Mouse (Mus musculus) CD8-positive naive resting alpha-beta T cell, adult 57 days (primary cell): ENCODE results near the gene Ccz1. TPM values are rescaled to one million over a fixed set of nuclear protein-coding genes. Genes with fewer than 3 reads are reported as not detected.

Source experiments
- total RNA-seq: library from RNA; stranded (reverse); gene quantifications from one replicate; pipeline ENCODE4 v1.2.4, GENCODE M21; 2023

Ccz1 gene
- total RNA-seq: 68.4 TPM

DNA sequence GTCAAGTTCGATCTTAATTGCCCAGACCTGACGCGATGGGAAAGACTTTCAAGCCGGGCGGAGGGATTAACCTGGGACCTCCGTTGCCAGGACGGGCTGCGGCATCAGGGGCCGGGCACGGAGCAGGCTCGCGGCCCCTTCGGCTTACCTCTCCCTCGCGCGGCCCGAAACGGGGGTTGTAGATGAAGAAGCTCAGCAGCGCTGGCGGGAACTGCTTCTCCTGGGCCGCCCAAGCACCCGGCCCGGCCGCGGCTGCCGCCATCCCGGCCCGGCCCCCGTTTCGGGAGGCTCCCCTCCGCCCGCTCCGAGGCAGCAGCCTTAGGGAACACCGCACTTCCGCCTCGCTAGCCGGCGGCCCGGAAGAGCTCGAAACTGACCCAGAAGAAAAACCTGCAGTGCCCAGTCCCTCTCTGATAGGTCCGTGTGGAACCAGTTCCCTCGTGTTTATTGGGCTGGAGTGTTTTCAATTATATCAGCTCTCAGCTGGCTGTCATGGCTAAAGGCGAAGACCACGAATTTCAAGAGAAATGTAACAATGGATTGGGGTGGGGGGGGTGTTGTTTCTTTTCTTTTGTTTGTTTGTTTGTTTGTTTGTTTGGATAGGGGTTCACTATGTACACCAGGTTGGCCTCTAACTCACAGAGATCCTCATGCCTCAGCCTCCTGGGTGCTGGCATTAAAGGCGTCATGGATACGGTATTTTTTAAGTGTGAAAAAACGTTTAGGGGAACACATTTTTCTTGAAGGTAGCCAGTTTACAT, at the start of gene Ccz1:
TSS of gene Ccz1 (minus strand) at position 327 of the 761 bp plus-strand sequence.

DNA sequence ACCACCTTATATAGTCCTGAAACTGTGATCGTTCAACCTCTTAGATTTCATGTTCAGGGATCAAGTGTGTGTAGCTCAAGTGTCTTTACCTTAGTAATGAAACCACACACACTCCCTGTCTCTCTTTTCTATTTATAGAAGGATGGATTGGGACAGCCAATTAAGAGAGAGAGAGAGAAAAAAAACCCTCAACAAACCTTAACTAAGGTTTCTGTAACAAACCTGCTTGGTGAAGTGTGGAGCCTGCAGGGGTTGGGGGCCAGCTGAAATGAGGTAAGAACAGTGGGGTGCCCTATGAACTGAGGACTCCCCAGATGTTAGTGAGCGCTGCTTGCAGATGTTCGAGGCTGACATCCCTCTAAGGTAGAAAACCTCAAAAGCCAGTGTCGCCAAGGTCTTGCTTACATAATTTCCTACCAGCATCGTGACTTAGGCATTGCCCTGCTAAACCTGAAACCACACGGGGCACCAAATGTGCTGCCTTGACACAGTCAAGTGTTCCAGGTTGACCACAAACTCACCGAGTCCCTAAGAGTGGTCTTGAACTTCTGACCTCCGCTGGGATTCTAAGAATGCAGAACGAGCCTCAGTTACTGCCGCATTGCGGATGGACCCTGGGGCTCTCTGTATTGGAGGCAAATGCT, 12.1 kb upstream of the Ccz1 start, which contains the start of gene Ocm:
TSS of gene Ocm (minus strand) at position 51 of the 644 bp plus-strand sequence.

Other genes starting within 250 kb of the Ccz1 start
- 33.3 TPM for gene Eif2ak1, start 197.1 kb downstream of the Ccz1 start, total RNA-seq
- gene Ankrd61, start 117.2 kb downstream of the Ccz1 start, total RNA-seq: 0.37 TPM
- 30.1 TPM for gene Aimp2, start 105.0 kb downstream of the Ccz1 start, total RNA-seq
- gene Pms2, start 104.9 kb downstream of the Ccz1 start, total RNA-seq: 22.9 TPM
- gene Gm42421, start 86.7 kb downstream of the Ccz1 start, total RNA-seq: not detected
- gene Rsph10b, start 81.8 kb downstream of the Ccz1 start, total RNA-seq: 1.3 TPM
- gene Ocm, start 11.8 kb upstream of the Ccz1 start, total RNA-seq: not detected
- 32.4 TPM for gene Lmtk2, start 85.6 kb upstream of the Ccz1 start, total RNA-seq
- 1.1 TPM for gene Bhlha15, start 175.4 kb upstream of the Ccz1 start, total RNA-seq
- gene Tecpr1, start 208.7 kb upstream of the Ccz1 start, total RNA-seq: 425 TPM
- 43.6 TPM for gene Bri3, start 229.6 kb upstream of the Ccz1 start, total RNA-seq